Mouse (Mus musculus) c-Kit-positive CD71-negative TER-119-negative erythroid progenitor cells, embryonic 14.5 days (primary cell): ENCODE data around the gene Cilp.
"Not testable (repeated sequence)": the region's sequence is repeated elsewhere in the genome, so short reads cannot be mapped to it uniquely, and the experiment has no call there.

Experiments
- DNase-seq: peaks from one replicate; pipeline ENCODE4 v3.0.0-alpha.2; 2013; ENCODE audit warnings: low read depth

Cilp gene

GRCm38 (mm10) chr9:65248377-65248690 lies 16.6 kb upstream of the Cilp start:
- DNase-seq = no peak

- DNase-seq = no peak
Measured at GRCm38 (mm10) chr9:65252026-65252425, 13.0 kb upstream of the Cilp start.

- no peak for DNase-seq
Measured at GRCm38 (mm10) chr9:65255906-65256600, 8.9 kb upstream of the Cilp start.

- no peak for DNase-seq
Measured at GRCm38 (mm10) chr9:65257218-65257910, 7.6 kb upstream of the Cilp start.

- no peak for DNase-seq
Measured at GRCm38 (mm10) chr9:65259366-65259765, 5.6 kb upstream of the Cilp start.

- no peak for DNase-seq
Measured at GRCm38 (mm10) chr9:65261591-65262230, 3.3 kb upstream of the Cilp start.

- DNase-seq = no peak
Measured at GRCm38 (mm10) chr9:65262641-65263120, 2.3 kb upstream of the Cilp start.

- no peak for DNase-seq
Measured at GRCm38 (mm10) chr9:65267742-65268515, 2.9 kb downstream of the Cilp start.

- no peak for DNase-seq
Measured at GRCm38 (mm10) chr9:65273048-65273809, 8.2 kb downstream of the Cilp start.

GRCm38 (mm10) chr9:65273873-65274272 lies 8.9 kb downstream of the Cilp start:
- DNase-seq = no peak

GRCm38 (mm10) chr9:65274851-65275250 lies 9.9 kb downstream of the Cilp start:
- DNase-seq = not testable (repeated sequence)

- no peak for DNase-seq
Measured at GRCm38 (mm10) chr9:65275810-65276530, 11.0 kb downstream of the Cilp start.

GRCm38 (mm10) chr9:65281536-65282151 lies 16.7 kb downstream of the Cilp start:
- DNase-seq = no peak

GRCm38 (mm10) chr9:65283301-65283700 lies 18.3 kb downstream of the Cilp start:
- peak; percentile 58 for DNase-seq

- DNase-seq = not testable (repeated sequence)
Measured at GRCm38 (mm10) chr9:65288252-65288651, 23.3 kb downstream of the Cilp start.

GRCm38 (mm10) chr9:65289988-65290387 lies 25.0 kb downstream of the Cilp start:
- DNase-seq = no peak

GRCm38 (mm10) chr9:65292421-65292820 lies 27.4 kb downstream of the Cilp start:
- DNase-seq = no peak

GRCm38 (mm10) chr9:65293119-65293518 lies 28.1 kb downstream of the Cilp start:
- DNase-seq = no peak

- DNase-seq = no peak
Measured at GRCm38 (mm10) chr9:65293580-65293972, 28.6 kb downstream of the Cilp start.

- peak; percentile 99 for DNase-seq
Measured at GRCm38 (mm10) chr9:65293973-65294715, 29.2 kb downstream of the Cilp start, which contains the start of gene Clpx. Gene Clpx (plus strand): TSS chr9:65294260.
